Mouse (Mus musculus) hindbrain, embryonic 16.5 days (tissue): ENCODE measurements around the gene Rpn1. TPM values are rescaled to one million over a fixed set of nuclear protein-coding genes. Genes with fewer than 3 reads are reported as not detected.

Source experiments
- microRNA-seq: library from miRNA; unstranded; fragments of <30 nt; microRNA quantifications from one replicate; pipeline ENCODE4, GENCODE M21; 2017
- polyA plus RNA-seq: library from polyadenylated mRNA; unstranded; fragments of >200 nt; fragmentation: Nextera tagmentation; extraction: Ambion mirVana; gene quantifications from 2 replicates; pipeline ENCODE4 v1.2.1, GENCODE M21; 2015

Gene Rpn1
- polyA plus RNA-seq, 1 experiment from 2014 or later, result 325 TPM

Small RNAs within 50 kb of the gene (microRNA-seq; reads per million reads assigned to microRNA genes)
- gene Mir6376, result not detected

Other genes starting within 250 kb of the Rpn1 start
- gene Gm45140, start 248.7 kb upstream of the Rpn1 start, polyA plus RNA-seq, result 2.9 and 3.9 TPM in 2 replicates
- 24.0 and 24.4 TPM in 2 replicates for gene Isy1, start 245.7 kb upstream of the Rpn1 start, polyA plus RNA-seq
- gene Cnbp, start 233.4 kb upstream of the Rpn1 start, polyA plus RNA-seq, result 533 and 548 TPM in 2 replicates
- 220 and 225 TPM in 2 replicates for gene Copg1, start 196.7 kb upstream of the Rpn1 start, polyA plus RNA-seq
- 41.2 and 43.9 TPM in 2 replicates for gene Hmces, start 170.5 kb upstream of the Rpn1 start, polyA plus RNA-seq
- 8.1 and 13.4 TPM in 2 replicates for gene H1fx, start 102.8 kb upstream of the Rpn1 start, polyA plus RNA-seq
- 399 and 401 TPM in 2 replicates for gene Rab7, start 39.2 kb upstream of the Rpn1 start, polyA plus RNA-seq
- 14.1 and 18.0 TPM in 2 replicates for gene Gata2, start 109.4 kb downstream of the Rpn1 start, polyA plus RNA-seq
- not detected in 2 replicates for gene Dnajb8, start 137.8 kb downstream of the Rpn1 start, polyA plus RNA-seq